Mouse (Mus musculus) kidney, adult 9 months (tissue): ENCODE measurements at regions not wholly inside any gene's neighbourhood (a gene's known extent, or its start where the extent isn't known, plus 50 kb on each side); places are given as distances from the start of the nearest gene placed in this dataset.
A peak's percentile ranks its signal among the peaks of the same experiment; 100 is the strongest.

Source experiments
- DNase-seq: peaks from one replicate; pipeline ENCODE4 v3.0.0; 2022

DNA sequence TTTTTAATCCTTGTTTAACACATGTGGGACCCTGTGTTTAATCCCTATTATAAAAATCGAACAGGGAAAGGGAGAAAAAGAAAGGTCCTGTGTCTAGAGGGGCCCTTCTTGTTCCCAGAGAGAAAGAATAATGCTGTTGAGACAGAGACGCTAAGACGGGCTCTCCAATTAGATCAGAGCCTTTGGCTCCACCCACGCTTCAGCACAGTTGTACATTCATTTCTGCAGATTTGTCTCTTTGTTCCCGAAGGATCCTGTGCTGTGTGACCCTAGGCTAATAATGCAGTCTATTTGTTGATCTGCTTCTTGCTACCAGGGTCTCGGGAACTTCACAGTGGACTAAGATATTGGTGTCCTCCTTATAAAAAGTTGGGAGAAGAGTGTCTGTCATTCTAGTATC, 92.0 kb downstream of the Cdc5l start:
- no peak for DNase-seq

DNA sequence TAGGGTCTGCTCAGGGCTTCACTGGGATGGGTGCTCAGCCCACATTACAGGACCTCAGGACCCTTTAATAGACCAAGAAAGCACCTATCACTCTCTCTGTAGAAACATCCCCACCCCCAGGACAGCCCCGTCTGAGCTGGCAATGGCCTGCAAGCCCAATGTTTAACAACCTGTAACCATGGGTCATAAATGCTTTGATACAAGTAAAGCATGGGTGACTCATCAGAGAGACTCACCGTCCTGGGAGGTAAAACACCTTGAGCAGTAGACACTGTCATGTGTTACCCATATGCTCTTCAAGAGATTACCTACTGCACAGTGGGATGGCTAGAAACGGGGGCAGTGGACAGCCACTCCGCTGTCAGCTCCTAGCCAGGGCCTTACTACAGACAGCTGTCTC, 92.7 kb downstream of the Cdc5l start:
- no peak for DNase-seq

DNA sequence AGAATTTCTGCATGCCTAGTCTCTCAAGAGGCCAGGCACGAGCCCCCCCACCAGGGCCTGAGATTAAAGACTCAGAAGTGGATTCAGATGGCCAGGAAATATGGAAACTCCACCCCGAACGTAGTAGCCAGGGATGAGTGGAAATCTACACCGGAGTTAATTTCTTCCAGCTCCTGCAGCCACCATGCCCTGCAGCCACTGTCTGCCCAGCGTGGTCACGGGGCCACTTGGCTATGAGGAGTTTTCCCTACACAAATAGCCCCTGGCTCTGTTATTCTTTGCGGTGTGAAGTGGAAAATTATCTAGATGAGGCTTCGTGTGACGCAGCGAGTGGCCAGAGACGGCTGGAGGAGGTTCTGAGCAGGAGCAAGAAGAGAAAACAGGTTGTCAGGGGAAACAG, 94.3 kb downstream of the Cdc5l start:
- no peak for DNase-seq

DNA sequence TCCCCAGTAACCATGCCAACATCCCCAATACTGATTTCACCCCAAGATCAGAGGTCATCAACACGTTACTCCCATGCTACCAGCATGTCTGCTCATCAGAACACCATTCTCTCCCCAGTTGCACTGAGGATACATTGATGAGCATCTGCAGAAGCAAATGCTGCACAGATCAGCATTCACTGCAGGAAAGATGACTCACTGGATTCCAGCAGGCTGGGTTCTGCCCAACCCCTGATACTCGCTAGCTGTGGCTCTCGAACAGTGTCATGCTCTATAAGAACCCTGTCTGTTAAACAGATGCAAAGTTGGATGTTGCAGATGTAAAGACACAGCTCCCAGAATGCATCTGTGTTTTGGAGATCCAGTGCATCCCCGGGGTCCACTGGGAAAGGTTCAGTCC, 95.5 kb downstream of the Cdc5l start:
- DNase-seq, result no peak

DNA sequence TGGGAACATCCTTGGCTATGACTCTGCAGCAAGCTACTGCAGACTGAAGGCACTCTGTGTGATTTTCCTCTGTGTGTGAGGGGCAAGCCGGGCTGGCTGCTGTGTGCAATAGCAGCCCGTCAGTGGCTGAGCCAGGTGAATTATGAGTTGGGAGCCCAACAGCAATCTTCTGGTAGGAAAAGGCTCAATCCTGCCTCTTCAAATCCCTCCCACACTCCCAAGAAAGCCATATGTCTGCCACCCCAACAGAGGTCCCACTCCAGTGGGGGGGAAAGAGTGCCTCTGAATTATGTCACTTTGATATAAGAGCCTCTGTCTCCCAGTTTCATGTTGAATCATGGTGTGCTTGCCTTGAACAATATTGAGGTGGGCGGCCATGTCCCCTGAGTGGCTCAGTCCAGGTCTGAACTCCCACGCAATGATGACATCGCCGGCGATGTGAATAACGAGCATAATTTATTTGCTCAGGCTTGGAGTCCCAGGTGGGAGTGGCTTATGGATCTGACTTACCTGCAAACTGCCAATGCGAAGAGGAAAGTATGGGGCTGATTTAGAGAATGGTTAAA, 97.9 kb downstream of the Cdc5l start:
- DNase-seq, result no peak

DNA sequence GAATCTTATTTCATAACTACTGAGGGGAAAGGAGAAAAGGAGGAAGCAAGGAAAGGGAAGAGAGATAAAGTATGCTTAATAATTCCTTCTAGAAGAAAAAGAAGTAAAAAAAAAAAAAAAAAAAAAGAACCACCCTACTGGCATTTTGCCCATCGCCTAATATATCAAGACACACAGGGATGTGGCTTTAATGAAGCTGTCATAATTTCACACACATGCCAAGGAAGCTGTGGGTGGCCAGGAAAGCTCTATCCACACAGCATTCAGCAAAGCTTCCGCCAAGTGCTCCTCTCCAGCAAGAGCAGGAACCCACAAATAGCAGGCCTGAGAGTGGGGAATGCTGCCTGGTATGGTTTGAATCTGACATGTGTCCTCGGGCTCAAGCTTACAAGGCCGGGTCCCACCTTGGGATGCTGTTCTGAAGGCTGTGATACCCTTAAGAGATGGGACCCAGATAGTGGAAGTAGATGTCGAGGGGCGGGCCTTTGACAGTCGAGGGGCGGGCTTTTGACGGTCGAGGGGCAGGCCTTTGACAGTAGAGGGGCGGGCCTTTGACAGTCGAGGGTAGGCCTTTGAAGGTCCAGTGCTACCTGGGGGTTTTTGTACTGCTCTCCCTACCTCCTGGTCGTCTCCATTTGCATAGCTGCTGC, 98.7 kb downstream of the Cdc5l start:
- DNase-seq, result no peak

DNA sequence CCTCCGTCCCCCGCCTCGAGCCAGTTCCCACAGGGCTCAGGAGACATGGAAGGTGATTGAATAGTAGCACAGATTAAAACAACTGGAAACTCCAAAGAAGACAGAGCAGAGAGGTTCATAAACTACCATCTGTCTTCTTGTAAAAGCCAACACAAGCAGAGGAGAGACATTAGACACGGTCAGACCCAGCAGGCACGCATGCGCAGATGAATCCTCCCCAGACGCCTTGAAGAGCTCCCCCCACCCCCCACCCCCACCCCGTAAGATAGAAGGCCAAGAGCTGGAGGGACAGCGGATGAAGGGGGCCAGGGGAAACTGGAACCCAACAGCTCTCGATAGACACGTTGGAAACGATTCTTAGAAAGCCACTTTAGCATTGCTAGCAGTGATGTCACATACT, 101.2 kb downstream of the Cdc5l start:
- no peak for DNase-seq

DNA sequence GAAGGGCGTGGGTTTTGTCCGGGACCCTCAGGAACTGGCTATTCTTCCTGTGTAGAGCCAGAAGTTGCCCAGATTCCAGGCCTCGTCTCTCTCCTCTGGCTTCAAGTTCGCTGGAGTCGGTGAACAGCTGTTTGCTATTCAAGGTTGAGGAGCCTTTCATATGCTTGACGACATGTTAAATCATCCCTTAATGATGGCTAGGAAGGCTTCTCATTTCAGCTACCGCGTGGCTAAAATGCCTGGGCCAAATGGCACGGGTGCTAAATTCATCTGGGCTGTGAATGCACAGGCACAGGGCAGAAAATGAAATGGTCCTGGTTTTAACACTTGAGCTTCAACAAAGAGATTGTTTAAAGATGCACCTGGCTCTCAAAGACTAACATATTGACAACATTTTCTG, 104.3 kb downstream of the Cdc5l start:
- DNase-seq, result no peak

DNA sequence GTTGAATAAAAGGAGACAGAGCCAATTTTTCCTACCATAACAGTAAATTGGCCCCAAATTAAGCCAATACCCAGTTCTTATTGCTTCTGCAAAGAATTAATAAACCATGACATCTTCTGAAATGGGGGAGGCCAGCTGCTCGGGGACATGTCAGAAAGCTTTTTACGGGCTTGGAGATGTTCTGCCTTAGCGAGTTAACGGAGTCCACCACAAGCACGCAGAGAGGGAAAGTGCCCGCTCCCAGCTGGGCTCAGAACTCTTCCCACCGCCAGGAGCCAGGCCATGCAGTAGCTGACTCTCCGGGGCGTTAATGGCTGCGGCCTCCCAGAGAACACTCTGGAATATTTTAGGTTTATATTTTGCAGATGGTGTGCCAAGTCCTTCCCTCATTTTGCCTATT, 106.8 kb downstream of the Cdc5l start:
- no peak for DNase-seq

DNA sequence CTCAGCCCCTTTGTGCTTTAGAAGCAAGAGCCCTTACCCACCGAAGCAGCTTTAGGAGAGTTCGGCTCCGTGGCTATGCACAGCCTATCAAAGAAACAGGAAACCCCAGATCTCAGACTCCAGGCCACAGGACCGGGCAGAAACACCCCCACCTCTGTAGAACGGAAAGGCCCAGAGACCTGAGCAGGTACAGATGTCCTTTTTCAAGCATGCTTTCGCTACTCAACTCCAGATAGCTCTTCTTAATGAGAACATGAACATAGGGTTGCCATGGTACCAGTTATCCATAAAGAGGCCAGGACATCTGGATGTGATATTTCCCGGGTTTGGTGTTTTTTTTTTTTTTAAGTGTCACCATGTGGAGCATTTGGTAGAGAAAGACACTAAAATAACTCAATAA, 107.4 kb downstream of the Cdc5l start:
- no peak for DNase-seq

DNA sequence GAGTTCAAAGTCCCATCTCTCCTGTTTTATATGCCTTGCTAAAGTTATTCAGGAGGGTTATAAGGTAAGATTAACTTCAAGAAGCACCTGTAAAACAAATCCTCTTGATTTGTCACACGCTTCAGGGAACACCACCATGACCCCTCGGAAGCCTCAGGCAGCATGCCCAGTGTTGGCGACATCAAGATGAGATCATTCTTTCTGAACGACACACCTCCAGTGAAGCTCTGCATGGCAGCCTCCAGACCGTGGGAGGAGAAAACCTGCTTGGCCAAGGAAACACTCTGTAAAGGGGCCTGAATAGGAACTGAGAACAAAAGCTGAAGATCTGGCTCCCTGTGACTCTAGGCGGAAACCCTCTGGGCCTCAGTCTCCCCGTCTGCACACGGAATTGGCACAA, 110.7 kb downstream of the Cdc5l start:
- peak; percentile 34 for DNase-seq

DNA sequence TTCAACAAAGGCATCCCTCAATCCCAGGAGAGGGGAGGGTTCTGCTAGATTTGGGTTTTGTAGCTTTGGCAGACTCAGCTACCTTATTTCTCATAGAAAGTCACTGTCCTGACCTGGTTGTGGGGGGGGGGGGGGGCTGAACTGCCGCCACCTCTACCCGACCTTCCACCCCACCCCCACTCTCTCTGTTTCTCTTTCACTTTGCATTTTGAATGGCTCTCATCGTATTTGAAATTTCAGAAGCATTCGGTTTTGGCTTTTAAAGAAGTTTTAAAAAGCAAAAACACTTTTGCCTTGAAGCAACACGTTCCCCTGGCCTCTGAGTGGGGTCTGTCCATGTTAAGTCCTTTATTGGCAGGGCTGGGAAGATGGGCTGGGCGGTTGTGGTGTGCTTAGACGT, 113.5 kb downstream of the Cdc5l start:
- no peak for DNase-seq

DNA sequence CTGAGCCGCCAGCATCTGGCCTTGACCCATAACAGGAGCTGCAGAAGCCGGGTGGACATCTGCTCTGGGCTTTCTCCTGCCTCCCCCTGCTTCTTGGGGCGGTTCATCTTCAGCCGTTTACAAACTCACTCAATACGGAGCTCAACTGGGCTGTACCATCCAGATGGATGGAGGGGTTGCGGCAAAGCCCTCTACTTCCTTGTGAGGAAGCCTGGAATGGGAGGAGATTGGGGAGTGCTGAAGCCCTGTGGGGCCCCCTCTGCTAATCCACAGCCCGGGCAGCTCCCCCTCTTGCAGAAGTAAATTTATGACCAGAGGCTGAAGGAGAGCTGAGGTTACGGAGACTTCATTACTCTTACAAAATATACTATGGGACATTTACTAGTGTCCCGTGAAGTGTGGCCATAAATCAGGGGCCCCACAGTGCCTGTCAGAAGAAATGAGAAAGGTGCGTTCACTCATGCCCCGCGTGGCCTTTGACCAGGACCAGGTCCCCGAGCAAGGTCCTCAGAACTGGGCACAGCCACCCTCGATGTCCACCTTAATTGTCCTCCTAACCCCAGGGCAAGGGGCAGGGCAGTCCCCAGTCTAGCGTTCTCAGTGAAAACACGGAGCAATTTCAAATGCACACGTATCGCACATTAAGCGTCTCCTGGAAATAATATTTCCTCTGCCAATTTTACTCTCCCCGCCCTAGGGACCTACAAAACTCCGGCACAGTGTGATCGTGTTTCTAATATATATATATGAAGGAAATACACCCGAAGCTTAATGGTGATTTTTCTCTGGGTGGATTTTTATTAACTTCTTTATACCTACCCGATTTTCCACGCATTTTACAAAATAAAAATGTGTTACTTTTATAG, 115.1 kb downstream of the Cdc5l start:
- peak; percentile 70 for DNase-seq

DNA sequence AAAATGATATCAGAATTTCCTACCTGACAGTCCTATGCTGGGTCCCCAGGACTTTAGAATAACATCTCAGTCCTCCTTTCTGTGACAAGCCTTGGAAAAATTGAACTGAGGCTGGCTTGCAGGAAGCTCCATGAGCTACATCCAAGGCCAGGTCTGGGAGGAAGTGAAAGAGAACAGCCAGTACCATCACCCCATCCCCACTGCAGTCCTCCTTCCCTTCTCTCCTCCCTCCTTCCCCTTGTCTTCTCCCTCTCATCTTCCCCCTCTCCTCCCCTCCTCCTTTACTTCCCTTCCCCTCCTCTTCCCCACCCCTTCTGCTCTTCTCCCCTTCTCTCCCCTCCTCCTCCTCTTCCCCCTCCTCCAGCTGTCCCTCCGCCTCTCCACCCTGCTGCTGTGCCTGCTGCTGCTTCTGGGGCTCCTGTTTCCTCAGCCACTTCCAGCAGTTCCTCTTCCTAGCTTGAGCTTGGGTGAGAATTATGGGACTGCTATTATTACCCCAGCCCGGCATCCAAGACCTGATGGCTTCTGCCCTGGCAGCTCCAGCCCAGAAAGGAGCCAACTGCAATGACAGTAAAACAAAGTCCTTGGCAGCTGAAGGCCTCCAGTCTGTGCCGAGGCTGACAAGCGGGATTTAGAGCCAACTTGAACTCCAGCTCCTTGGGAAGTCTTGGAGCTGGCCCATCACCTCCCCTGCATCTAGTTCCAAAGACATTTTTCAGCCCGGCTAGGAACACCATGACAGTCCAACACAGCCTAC, 120.8 kb downstream of the Cdc5l start:
- peak; percentile 47 for DNase-seq

DNA sequence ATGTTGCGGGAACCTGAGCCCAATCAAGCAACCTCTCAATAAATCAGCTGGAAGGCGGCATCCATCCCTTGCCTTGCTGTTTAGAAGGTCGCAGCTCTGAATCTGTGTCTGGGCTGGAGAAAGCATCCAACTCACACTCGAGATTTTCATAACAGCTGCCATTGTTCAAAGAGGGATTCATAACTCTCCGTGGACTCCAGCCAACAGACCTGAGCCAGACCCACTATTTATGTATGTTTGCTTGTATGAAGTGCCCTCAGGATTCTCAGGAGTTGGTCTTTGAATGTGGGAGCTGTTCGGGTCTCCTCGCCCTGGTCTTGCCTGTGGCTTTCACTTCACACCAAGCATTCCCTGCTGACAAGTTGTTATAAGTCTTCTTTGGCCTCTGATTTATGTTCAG, 127.0 kb downstream of the Cdc5l start:
- no peak for DNase-seq

DNA sequence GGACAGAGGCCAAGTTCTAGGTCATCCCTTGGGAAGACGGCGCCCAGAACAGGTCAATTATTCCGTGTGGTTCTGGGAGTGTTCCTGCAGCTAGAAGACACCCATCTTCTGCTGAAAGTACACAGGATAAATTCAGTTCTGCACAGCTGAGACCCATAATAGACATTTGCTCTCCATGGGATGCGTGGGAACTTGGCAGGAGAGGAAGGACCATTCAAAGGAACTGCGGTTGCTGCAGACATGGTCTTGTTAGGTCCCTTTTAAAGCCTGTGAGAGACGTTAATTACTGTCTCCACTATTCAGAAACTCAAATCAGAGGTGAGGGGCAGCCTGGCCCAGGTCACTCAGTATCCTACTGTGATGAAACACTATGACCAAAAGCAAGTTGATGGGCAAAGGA, 130.4 kb downstream of the Cdc5l start:
- no peak for DNase-seq

DNA sequence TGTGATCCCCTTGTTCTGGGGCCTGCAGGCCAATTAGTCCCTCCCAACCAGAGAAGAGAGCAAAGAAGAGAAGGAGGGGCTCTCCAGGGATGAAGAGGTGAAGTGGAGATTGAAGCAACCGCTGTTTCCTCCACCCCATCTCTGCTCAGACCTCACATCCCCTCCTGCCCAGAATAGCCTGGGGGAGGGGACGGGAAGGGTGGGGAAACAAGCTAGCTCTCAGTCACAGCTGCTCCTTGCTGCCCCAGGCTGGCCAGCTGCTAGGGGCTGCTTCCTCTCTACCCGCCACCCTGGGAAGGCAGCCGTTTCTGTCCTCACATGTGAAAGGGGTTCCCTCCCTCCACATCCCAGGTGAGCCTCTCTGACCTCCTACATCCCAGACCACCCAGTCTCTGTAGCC, 135.2 kb downstream of the Cdc5l start:
- DNase-seq, result no peak

DNA sequence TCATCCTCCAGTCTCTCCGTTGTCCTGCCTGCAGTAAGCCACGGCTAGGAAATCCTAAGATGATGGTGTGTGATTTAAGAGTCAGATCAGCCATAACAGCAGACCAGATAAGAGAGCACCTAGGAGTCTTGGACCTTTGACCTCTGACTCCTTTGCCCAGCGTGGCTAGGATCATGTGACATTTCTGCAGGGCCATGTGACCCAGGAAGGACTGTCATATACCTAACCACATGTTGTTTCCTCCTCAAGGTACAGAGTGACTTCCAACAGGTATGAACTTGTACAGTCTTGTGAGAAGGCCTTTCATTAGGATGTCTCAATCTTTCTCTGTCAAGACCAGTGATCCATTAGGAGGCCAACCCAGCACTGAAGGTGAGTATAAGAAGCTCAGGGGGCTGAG, 135.7 kb downstream of the Cdc5l start:
- DNase-seq, result no peak

DNA sequence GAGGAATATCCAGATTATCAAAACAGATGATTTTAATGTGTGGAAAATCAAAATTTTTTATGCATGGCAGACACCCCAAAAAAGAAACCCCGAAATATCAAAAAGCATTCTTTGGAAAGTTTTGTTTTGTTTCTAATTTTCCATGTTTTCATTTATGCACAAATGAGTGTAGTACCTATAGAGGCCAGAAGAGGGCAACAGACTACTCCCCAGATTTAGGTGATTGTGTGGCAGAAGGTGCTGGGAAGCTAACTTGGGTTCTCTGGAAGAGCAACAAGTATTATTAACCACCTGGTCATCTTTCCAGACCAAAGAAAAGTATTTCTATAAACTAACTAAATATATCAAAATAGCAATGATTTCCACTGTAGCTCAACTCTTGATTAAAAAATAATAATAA, 137.2 kb downstream of the Cdc5l start:
- no peak for DNase-seq

DNA sequence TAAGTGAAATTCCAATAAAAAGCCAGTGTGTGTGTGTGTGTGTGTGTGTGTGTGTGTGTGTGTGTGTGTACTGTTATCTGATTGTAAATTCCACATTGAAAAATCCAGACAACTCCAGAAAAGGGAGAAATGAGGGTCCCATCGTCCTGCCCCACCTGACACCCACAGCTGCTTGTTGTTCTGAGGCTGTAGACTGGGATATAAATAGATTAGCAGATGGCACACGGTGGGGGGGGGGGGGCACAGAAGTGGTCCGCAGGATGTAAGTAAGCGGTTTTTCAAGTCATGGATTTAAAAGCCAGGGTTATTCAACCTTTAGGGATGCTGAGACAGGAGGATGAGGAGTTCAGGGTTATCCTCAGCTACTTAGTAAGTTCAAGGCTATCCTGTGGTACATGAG, 138.7 kb downstream of the Cdc5l start:
- DNase-seq, result no peak

DNA sequence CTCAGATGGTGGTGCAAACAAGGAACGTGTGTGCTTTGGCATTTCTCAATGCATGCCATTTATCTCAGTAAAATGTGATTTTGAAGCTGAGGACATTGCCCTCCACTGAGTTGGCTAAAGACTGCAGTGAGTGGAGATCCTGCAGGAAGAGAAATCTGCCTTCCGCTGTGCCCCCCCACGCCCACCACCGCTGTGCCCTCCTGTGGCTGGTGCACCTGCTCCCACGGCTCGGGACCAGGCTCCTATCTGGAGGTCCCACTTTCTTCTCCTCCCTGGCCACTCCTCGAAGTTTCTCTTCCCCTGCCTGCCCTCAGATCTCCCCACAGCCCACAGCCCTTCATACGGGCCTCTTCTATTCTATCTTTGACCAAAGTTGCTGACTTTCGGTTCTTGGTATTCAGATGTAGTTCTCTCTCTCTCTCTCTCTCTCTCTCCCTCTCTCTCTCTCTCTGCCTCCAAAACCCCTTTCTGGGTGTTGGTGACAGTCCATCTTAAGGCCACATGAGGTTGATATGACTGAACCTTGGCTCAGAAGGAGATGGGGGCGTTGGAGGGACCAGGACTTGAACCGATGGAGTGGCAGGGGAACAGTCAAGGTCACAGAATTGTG, 139.2 kb downstream of the Cdc5l start:
- no peak for DNase-seq

DNA sequence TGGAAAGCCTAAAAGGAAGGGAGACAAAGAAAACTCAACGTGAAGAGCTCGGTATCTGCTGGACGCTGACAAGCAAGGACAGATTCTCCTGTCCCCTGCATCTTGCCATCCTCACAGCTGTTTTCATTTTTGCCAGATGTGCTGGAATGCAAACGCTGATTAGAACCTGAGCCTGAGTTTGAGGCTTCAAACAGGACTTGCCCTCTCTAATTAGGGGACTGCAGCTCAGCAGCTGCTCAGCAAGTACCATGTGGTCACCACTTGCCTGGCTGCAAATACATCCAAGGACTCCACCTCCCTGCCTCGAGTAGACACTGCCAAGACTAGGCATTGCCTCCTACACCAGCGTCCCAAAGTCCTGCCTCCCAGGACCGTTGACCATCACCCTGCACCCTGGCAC, 140.7 kb downstream of the Cdc5l start:
- DNase-seq, result no peak

DNA sequence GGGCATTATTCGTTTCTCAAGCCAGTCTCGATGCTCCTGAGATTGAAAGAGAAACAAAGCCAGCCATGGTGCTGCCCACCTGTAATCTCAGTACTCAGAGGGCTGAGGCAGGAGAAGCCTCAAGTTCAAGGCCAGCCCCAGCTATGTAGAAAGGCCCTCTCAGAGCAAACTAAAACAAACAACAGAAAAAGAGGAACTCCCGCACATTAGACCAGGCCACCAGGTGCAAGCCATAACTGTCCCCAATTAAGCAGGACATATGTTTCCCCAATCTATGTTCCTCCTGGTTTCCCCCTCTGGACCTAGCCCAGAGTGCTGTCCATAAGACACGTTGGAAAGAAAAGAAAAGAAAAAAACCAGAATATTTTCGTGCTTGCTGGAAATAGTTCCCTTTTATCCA, 142.5 kb downstream of the Cdc5l start:
- no peak for DNase-seq
